Mouse (Mus musculus) thymus, adult 2 months (tissue): Measurements from ENCODE around the gene Tmem136. TPM values are rescaled to one million over a fixed set of nuclear protein-coding genes. Genes with fewer than 3 reads are reported as not detected.
"Not testable (repeated sequence)": the region's sequence is repeated elsewhere in the genome, so short reads cannot be mapped to it uniquely, and the experiment has no call there.

Source experiments
- DNase-seq: peaks from one replicate; pipeline ENCODE4 v3.0.0; 2021
- H3K27ac ChIP-seq: fragments of 200-500 bp; 2 replicates; pipeline ENCODE4 v1.5.1; 2012; ENCODE audit warnings: low read length, control low read depth; ENCODE audit not compliant: control insufficient read depth, insufficient read depth
- H3K27me3 ChIP-seq: fragments of 200-500 bp; 2 replicates; pipeline ENCODE4 v1.6.1; 2012; ENCODE audit warnings: mild to moderate bottlenecking, low read length, moderate library complexity, mixed read lengths; ENCODE audit not compliant: control insufficient read depth, insufficient read depth
- H3K36me3 ChIP-seq: fragments of 200-500 bp; 2 replicates; pipeline ENCODE4 v1.6.1; 2012; ENCODE audit warnings: mild to moderate bottlenecking, low read length, moderate library complexity; ENCODE audit not compliant: control insufficient read depth, insufficient read depth
- H3K4me1 ChIP-seq: fragments of 200-500 bp; replicated peaks from 2 replicates; pipeline ENCODE4 v1.6.1; 2012; ENCODE audit warnings: low read length; ENCODE audit not compliant: control insufficient read depth, insufficient read depth
- H3K4me3 ChIP-seq: fragments of 200-500 bp; 2 replicates; pipeline ENCODE4 v1.5.1; 2012; ENCODE audit warnings: mild to moderate bottlenecking, low read length, control low read depth, moderate library complexity; ENCODE audit not compliant: control insufficient read depth, insufficient read depth
- CTCF ChIP-seq: fragments of 200-500 bp; IDR thresholded peaks from 2 replicates; pipeline ENCODE4 v1.5.1; 2012; ENCODE audit warnings: mild to moderate bottlenecking, control low read depth, low read length, moderate library complexity, borderline replicate concordance; ENCODE audit not compliant: control insufficient read depth, poor library complexity, insufficient read depth; ENCODE audit errors: extremely low read depth
- POLR2A ChIP-seq: fragments of 200-500 bp; IDR thresholded peaks from 2 replicates; pipeline ENCODE4 v1.6.1; 2012; ENCODE audit warnings: mild to moderate bottlenecking, low read length, control low read depth, moderate library complexity; ENCODE audit not compliant: control insufficient read depth, poor library complexity, insufficient read depth; ENCODE audit errors: extremely low read depth
- WGBS: fragments of 180-500 bp; shearing (Covaris S2); methylation state at CpG from one replicate; pipeline ENCODE4 v1.1.7; 2018; 5-methylcytosine and 5-hydroxymethylcytosine counted together
- polyA plus RNA-seq: library from polyadenylated mRNA; depleted of rRNA; stranded (reverse); fragments of >200 nt; gene quantifications from 2 replicates; pipeline ENCODE4 v1.2.3, GENCODE M21; 2012

Tmem136 gene
- polyA plus RNA-seq, 1 experiment: 0.59 TPM

DNA sequence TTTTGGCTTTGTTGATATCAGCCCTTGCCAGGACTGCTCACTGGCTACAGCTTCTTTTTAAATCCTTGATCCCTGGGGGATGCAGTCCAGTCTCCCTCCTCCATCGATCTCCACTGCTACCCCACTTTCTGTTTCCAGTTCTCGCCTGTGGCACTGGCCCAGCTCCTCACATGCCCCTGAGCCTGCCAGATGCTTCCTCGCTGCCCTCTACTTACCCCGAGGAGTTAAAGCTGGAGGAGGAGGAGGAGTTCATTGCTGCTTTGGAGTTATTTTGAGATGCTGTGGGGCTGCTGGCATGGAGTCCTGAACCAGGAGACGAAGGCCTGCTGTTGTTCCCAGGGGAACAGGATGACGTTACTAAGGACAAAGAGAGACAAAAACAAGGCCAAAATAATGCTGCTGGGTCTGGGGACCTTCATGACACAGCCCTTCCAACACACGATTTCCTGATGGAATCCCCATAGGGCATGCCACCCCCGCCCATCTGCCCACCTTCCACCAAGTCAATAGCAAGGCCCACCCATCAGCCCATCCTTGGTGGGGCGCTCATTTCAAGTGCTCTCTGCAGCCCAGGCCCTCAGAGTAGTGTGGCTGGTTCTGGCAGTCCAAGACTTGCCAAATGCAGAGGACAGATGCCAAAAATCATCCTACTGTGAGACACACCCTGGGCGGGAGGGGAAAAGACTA is 10.9 kb upstream of the Tmem136 start:
- TF ChIP-seq POLR2A: no peak
- TF ChIP-seq CTCF: no peak
- DNase-seq: no peak
- Histone ChIP-seq H3K4me3 (no peak overlapping the region), H3K27me3 (no peaks in the 10 kb centered on the region; the same call in 1 of the 2 replicates), H3K36me3 (no peaks in the 10 kb centered on the region), H3K27ac (no peak overlapping the region), H3K4me1 (no peaks in the 10 kb centered on the region)
- 83% methylated on average over 10 of the region's 10 CpGs for WGBS

DNA sequence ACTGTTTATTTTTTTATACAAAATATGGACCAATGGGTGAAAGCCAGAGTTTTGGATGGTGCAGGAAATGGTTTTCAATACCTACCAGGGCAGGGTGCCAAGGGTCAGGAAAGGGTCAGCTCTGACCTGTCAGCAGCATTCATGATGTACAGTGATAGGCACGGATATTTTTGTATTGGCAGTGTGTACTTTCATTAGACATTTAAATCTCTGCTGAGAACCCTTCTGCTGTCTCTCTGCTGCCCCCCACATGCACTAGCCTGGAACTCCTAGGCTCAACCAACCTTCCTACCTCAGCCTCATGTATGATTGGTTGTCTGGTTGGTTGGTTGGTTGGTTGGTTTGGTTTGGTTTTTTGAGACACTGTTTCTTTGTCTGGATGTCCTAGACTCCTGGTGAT is 6.0 kb upstream of the Tmem136 start:
- 24% methylated on average over 1 of the region's 1 CpGs for WGBS
- H3K27me3 ChIP-seq: no peaks in the 10 kb centered on the region
- H3K27ac ChIP-seq: no peak overlapping the region
- H3K4me1 ChIP-seq: no peaks in the 10 kb centered on the region
- DNase-seq: no peak
- H3K4me3 ChIP-seq: no peak overlapping the region
- no peaks in the 10 kb centered on the region for H3K36me3 ChIP-seq
- TF ChIP-seq POLR2A: no peak

DNA sequence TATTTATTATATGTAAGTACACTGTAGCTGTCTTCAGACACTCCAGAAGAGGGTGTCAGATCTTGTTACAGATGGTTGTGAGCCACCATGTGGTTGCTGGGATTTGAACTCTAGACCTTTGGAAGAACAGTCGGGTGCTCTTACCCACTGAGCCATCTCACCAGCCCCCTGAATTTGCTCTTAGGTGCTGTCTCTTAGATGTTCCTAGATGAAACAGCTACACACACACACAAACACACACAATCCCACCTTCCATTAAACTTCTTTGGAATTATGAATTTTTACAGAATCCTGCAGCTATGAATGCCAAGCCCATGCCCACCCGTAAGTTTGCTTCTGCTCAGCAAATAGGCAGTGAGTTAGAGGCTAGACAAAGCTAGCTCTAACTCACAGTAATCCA is 5.6 kb upstream of the Tmem136 start:
- not testable (repeated sequence) for H3K4me3 ChIP-seq, H3K27ac ChIP-seq, H3K36me3 ChIP-seq, H3K27me3 ChIP-seq, DNase-seq, H3K4me1 ChIP-seq
- 92% methylated on average over 2 of the region's 2 CpGs for WGBS

GRCm38 (mm10) chr9:43116997-43117336 is 597 bp upstream of the Tmem136 start:
- H3K4me3 ChIP-seq: no peak overlapping the region
- WGBS: 88% methylated on average over 6 of the region's 6 CpGs
- no peak for DNase-seq
- TF ChIP-seq POLR2A (no peak), CTCF (no peak)
- H3K27ac ChIP-seq: no peak overlapping the region
- H3K36me3 ChIP-seq: no peaks in the 10 kb centered on the region
- H3K4me1 ChIP-seq: no peaks in the 10 kb centered on the region
- no peaks in the 10 kb centered on the region; the same call in 1 of the 2 replicates for H3K27me3 ChIP-seq

- DNase-seq: no peak
- H3K4me3 ChIP-seq: no peak overlapping the region
- TF ChIP-seq CTCF (no peak), POLR2A (no peak)
- no peaks in the 10 kb centered on the region for H3K36me3 ChIP-seq
- H3K4me1 ChIP-seq: no peaks in the 10 kb centered on the region
- 56% methylated on average over 12 of the region's 12 CpGs for WGBS
- H3K27me3 ChIP-seq: no peaks in the 10 kb centered on the region; the same call in 1 of the 2 replicates
- no peak overlapping the region for H3K27ac ChIP-seq
Observed at GRCm38 (mm10) chr9:43115431-43116133, 788 bp downstream of the Tmem136 start.

GRCm38 (mm10) chr9:43114833-43115232 is 1.5 kb downstream of the Tmem136 start:
- no peaks in the 10 kb centered on the region; the same call in 1 of the 2 replicates for H3K27me3 ChIP-seq
- TF ChIP-seq CTCF (no peak), POLR2A (no peak)
- H3K4me3 ChIP-seq: no peak overlapping the region
- no peaks in the 10 kb centered on the region for H3K4me1 ChIP-seq
- no peak overlapping the region for H3K27ac ChIP-seq
- no peaks in the 10 kb centered on the region for H3K36me3 ChIP-seq
- no peak for DNase-seq
- WGBS: 88% methylated on average over 4 of the region's 4 CpGs
